Mouse (Mus musculus): ENCODE data around the gene 4933424G06Rik.

4933424G06Rik gene

DNA sequence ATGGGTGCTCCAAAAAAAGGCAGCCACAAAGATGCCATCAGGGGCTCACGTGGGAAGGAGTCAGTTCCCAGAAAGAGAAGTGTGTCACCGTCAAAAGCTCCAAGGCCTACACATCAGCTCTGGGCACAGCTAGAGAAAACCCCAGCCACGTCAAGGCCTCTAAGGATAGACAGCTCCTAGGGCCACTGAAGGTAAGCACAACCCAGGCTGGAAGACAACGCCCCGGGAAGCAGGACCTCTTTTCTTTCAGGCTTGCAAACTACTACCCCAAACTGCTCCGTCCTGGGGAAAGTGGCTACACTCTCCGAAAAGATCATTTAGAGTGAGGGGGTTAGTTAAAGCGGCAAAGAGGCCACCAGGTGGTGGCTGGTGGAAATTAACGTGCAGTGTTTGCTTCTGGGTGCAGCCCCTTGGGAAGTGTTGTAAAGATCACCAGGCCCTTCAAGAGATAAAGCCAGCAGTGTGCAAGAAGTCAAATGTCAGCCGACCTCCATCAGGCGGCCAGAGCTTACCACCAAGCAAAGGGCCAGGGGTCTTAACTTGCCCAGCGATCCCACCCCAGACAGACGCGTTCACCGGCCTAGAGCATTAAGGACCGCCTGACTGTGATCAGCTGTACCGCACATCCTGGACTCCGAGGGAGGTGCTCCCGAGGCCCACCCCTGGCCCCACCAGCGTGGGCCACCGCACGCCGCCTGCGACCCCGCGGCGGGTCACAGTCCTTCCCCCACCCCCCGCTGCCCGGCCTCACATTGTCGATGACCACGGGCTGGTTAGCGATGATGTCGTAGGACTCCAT is 695 bp upstream of the 4933424G06Rik start:
- peak in 1 of 2 experiments; percentile 60 for DNase-seq (ENCODE audit: low spot score in 2 of 2)

DNA sequence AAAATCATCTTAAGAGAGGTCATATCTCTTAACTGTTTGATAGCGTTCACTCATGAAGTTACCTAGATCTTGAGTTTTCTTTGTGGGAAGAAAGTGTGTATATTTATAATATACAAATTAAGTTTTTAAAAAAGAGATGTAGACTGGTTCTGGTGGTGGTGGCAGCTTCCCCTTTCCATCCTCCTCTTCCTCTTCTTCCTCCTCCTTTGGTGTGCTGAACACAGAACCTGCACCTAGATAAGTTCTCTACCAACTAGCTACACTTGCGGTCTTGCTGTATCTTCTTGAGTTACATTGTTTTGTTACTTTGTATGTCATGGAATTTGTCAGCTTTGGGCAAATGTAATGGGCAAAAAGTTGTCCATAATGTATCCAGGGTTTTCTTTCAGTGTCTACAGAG is 1.2 kb downstream of the 4933424G06Rik start:
- DNase-seq (ENCODE audit: low spot score in 2 of 2), result no peak

DNA sequence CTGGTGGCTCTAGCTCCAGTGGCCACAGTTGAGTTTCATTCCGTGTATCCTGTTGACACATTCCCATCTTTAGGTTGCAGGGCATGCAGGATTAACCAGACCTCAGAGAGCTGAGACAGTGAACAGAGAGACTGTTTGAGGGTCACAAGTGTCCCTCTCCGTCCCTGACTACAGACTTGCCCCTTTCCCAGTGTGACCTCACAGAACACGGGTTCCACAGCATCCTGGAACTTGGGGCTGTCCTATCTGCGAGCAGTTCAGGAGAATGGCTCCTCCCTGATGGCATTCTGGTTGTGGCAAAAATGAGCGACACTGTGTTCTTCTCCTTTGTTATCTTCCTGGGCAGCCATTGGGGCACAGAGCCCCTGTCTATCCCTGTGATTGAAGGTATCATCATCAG is 4.4 kb downstream of the 4933424G06Rik start, which contains the start of gene Actr1b:
TSS of gene Actr1b (minus strand) at position 112 of the 400 bp plus-strand sequence.
- DNase-seq (ENCODE audit: low spot score in 2 of 2), result no peak

- no peak for DNase-seq (ENCODE audit: low spot score in 2 of 2)
Observed at GRCm38 (mm10) chr1:36718786-36719185, 8.8 kb downstream of the 4933424G06Rik start.

DNA sequence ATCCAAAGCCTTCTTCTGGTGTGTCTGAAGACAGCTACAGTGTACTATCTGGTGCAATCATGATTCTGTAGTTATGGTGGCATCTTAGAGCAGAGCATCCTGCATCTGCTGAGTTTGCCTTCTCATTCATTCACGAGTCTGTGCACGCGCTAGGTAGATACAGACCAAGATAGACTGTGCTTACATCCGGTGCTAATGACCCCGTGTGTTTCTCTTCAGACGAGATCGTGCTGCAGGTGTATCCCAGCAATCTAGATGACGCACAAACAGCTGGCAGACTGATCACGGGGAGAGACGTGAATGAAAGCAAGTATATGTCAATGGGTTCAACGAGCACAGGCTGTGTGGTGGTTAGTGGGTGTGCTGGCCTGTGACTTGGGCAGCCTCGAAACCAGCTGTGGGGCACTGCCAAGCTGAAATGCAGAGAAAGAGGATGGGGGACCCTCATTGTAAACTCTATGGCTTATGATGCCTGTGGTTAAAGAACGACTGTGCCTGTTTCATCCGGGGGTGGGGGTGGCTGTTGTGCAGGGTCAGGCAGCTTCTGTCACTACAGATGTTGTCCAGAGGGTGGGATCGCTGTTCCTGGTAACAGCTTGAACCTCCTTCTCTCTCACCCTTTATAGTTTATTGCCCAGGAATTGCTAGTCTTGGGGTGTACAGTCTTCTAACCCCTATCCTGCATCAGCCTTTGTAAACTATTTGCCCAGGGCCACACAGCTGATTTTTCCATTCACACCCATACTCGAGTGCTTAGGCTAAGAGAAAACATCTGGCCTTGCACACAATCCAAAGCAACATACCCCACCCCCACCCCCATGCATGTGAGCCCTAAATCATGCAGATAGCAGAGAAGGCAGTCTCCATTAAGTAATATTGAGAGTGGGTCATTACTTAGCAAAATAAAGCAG is 13.5 kb downstream of the 4933424G06Rik start:
- DNase-seq (ENCODE audit: low spot score in 2 of 2), result no peak

DNA sequence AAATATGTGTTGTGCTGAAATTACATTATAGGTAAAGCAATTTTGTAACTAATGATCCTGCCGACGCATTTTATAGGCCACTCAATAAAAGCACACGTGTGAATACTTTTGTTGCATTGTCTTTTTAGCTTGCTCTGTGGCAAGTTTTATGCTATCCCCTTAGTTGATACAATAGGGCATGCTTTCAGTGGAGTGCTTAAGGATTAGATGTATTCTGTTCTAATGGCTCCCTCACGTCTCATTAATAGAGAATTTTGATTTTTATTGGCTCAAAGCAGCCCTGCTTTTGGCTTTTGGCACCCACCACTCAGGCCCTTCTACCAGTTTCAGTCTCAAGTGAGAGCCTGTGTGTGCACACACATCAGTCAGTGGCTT is 14.1 kb downstream of the 4933424G06Rik start:
- DNase-seq (ENCODE audit: low spot score in 2 of 2), result no peak

- peak; percentile 83 to 88 for DNase-seq (ENCODE audit: low spot score in 2 of 2)
Observed at GRCm38 (mm10) chr1:36737300-36737699, 27.4 kb downstream of the 4933424G06Rik start.

DNA sequence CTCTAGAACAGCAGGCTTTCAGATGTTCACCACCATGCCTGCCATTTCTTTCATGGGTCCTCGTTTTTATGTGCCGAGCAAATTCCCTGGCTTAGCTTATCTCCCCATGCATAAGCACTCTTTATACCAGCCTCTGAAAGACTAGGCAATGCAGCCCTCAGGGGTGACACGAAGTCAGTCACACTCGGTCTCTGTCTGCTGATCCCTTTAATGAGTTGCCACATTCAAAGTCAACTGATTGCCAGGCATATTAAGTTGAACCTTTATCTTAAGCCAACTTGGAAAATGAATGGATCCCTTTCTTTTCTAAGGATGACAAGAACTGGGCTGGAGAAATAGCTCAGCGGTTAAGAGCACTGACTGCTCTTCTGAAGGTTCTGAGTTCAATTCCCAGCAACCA is 29.3 kb downstream of the 4933424G06Rik start:
- no peak for DNase-seq (ENCODE audit: low spot score in 2 of 2)

- no peak for DNase-seq (ENCODE audit: low spot score in 2 of 2)
Observed at GRCm38 (mm10) chr1:36743046-36743445, 33.1 kb downstream of the 4933424G06Rik start.

GRCm38 (mm10) chr1:36744268-36744944 is 34.5 kb downstream of the 4933424G06Rik start:
- DNase-seq (ENCODE audit: low spot score in 2 of 2), result peak; percentile 86 to 93

- no peak for DNase-seq (ENCODE audit: low spot score in 2 of 2)
Observed at GRCm38 (mm10) chr1:36745661-36746060, 35.7 kb downstream of the 4933424G06Rik start.

GRCm38 (mm10) chr1:36746452-36746851 is 36.5 kb downstream of the 4933424G06Rik start:
- DNase-seq (ENCODE audit: low spot score in 2 of 2), result no peak

- peak in 1 of 2 experiments; percentile 19 for DNase-seq (ENCODE audit: low spot score in 2 of 2)
Observed at GRCm38 (mm10) chr1:36753932-36754675, 44.2 kb downstream of the 4933424G06Rik start.

GRCm38 (mm10) chr1:36758553-36758952 is 48.6 kb downstream of the 4933424G06Rik start:
- DNase-seq (ENCODE audit: low spot score in 2 of 2), result peak in 1 of 2 experiments; percentile 12

DNA sequence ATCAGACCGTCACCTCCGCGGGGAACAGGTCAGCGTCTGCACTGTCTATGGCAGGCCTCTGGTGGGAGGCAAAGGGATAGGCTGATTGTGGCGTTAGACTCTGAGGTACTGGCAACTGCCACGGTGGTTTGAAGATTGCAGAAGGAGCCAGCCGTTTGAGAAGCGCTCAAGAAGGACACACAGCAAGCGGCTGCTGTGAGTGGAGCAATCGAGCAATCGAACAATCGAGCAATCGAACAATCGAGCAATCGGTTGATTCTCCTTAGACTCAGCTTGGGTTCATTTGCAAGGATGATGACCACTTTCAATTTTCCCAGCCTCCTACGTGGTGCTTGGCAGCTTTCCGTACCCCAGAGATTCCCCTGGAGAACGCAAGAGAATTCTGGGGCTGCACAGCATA is 49.1 kb downstream of the 4933424G06Rik start:
- DNase-seq (ENCODE audit: low spot score in 2 of 2), result peak in 1 of 2 experiments; percentile 13

GRCm38 (mm10) chr1:36760401-36760800 is 50.5 kb downstream of the 4933424G06Rik start:
- DNase-seq (ENCODE audit: low spot score in 2 of 2), result peak in 1 of 2 experiments; percentile 8

DNA sequence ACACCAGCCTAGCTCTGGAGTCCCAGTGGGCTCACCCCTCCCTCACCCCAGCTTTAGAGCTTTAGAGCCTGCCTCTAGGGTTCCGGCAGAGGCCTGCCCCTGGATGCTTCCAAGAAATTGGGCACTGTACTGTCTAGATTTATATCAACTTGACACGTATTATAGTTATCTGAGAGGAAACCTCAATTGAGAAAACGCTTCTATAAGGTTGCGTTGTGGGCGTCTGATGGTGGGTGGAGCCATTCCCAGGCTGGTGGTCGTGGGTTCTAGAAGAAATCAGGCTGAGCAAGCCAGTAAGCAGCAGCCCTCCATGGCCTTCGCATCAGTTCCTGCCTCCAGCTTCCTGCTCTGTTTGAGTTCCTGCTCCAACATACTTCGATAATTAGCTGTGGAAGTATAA is 51.1 kb downstream of the 4933424G06Rik start:
- peak in 1 of 2 experiments; percentile 8 for DNase-seq (ENCODE audit: low spot score in 2 of 2)

GRCm38 (mm10) chr1:36761568-36761967 is 51.6 kb downstream of the 4933424G06Rik start, which contains the start of gene Zap70:
Gene Zap70, plus strand, starts transcription at chr1:36761798.
- peak in 1 of 2 experiments; percentile 6 for DNase-seq (ENCODE audit: low spot score in 2 of 2)

GRCm38 (mm10) chr1:36766431-36767205 is 56.7 kb downstream of the 4933424G06Rik start:
- no peak for DNase-seq (ENCODE audit: low spot score in 2 of 2)

DNA sequence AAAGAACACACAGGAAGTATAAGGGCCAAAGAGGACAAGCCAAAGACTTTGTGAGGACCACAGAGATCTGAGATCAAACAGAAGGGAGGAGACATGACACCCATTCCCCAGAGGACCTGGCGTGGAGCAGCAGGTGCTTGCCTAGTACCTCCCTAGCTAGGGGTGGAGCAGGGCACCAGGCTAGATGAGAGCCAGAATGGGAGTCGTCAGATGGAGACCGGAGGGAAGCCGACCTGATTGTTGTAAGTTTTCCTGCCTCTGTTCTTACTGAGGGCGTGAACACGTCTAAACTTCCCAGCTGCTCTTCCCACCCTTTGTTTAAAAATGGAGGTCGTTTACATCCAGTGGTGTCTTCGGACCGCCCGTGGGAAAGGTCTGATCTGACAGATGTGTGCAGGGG is 57.4 kb downstream of the 4933424G06Rik start:
- no peak for DNase-seq (ENCODE audit: low spot score in 2 of 2)

Measured in right cerebral cortex, postnatal 10 days (tissue).